Mouse (Mus musculus): Measurements from ENCODE around the gene Nolc1. TPM values are rescaled to one million over a fixed set of nuclear protein-coding genes. Genes with fewer than 3 reads are reported as not detected.

Gene Nolc1
- polyA plus RNA-seq, 1 experiment from 2014 or later, result 53.8 TPM

GRCm38 (mm10) chr19:46103437-46104186 lies 27.9 kb downstream of the Nolc1 start:
- Histone ChIP-seq H3K36me3 (ENCODE audit: control insufficient read depth, insufficient read depth) (no peaks in the 10 kb centered on the region), H3K9me3 (replicated peaks; ENCODE audit: control insufficient read depth, low read length) (peaks cover 3% of the 10 kb centered on the region), H3K4me3 (ENCODE audit: low read length) (no peak overlapping the region), H3K9ac (ENCODE audit: low read length) (no peak overlapping the region), H3K27ac (ENCODE audit: low read length) (no peak overlapping the region), H3K4me1 (ENCODE audit: control insufficient read depth, insufficient read depth, low read length) (no peaks in the 10 kb centered on the region), H3K27me3 (ENCODE audit: control insufficient read depth, insufficient read depth, low read length) (no peaks in the 10 kb centered on the region), H3K4me2 (ENCODE audit: low read depth, low read length) (no peak overlapping the region)
- WGBS, result 67% methylated on average over 6 of the region's 6 CpGs
- no peak for ATAC-seq (replicated peaks; ENCODE audit: extremely low read depth, insufficient read depth, low FRiP score)

- H3K9ac ChIP-seq (ENCODE audit: low read length), result no peak overlapping the region
- H3K27ac ChIP-seq (ENCODE audit: low read length), result no peak overlapping the region
- no peaks in the 10 kb centered on the region for H3K4me1 ChIP-seq (ENCODE audit: control insufficient read depth, insufficient read depth, low read length)
- H3K4me2 ChIP-seq (ENCODE audit: low read depth, low read length), result no peak overlapping the region
- H3K4me3 ChIP-seq (ENCODE audit: low read length), result no peak overlapping the region
- H3K27me3 ChIP-seq (ENCODE audit: control insufficient read depth, insufficient read depth, low read length), result no peaks in the 10 kb centered on the region
- peaks cover 3% of the 10 kb centered on the region for H3K9me3 ChIP-seq (replicated peaks; ENCODE audit: control insufficient read depth, low read length)
- H3K36me3 ChIP-seq (ENCODE audit: control insufficient read depth, insufficient read depth), result no peaks in the 10 kb centered on the region
- 71% methylated on average over 2 of the region's 2 CpGs for WGBS
- ATAC-seq (replicated peaks; ENCODE audit: extremely low read depth, insufficient read depth, low FRiP score), result no peak
Measured at GRCm38 (mm10) chr19:46104187-46104557, 28.5 kb downstream of the Nolc1 start.

DNA sequence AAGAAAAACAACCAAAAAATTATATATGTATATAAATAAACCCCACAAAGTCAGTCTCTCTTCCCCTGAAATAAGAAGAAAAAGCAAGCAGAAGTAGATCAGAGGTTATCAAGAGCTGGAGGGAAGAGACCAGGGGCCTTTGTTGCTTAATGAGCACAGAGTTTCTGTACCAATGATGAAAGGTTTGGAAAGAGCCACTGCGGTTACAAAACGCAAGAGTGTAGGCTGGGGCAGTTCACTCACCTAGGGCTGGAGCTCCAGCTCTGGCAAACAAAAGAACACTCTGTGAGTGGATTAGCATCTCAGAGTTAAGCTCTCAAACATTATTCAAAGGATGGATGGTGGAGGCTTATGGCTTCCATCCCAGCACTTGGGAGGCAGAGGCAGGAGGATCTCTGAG lies 34.6 kb downstream of the Nolc1 start:
- Histone ChIP-seq H3K27me3 (ENCODE audit: control insufficient read depth, insufficient read depth, low read length) (no peaks in the 10 kb centered on the region), H3K9ac (ENCODE audit: low read length) (no peak overlapping the region), H3K9me3 (replicated peaks; ENCODE audit: control insufficient read depth, low read length) (no peaks in the 10 kb centered on the region), H3K4me1 (ENCODE audit: control insufficient read depth, insufficient read depth, low read length) (no peaks in the 10 kb centered on the region), H3K4me2 (ENCODE audit: low read depth, low read length) (no peak overlapping the region), H3K27ac (ENCODE audit: low read length) (no peak overlapping the region), H3K36me3 (ENCODE audit: control insufficient read depth, insufficient read depth) (no peaks in the 10 kb centered on the region), H3K4me3 (ENCODE audit: low read length) (no peak overlapping the region)
- 80% methylated on average over 2 of the region's 2 CpGs for WGBS
- no peak for ATAC-seq (replicated peaks; ENCODE audit: extremely low read depth, insufficient read depth, low FRiP score)

- no peak overlapping the region for H3K27ac ChIP-seq (ENCODE audit: low read length)
- H3K4me2 ChIP-seq (ENCODE audit: low read depth, low read length), result no peak overlapping the region
- no peak overlapping the region for H3K4me3 ChIP-seq (ENCODE audit: low read length)
- no peak for ATAC-seq (replicated peaks; ENCODE audit: extremely low read depth, insufficient read depth, low FRiP score)
- H3K9me3 ChIP-seq (replicated peaks; ENCODE audit: control insufficient read depth, low read length), result no peaks in the 10 kb centered on the region
- no peaks in the 10 kb centered on the region for H3K27me3 ChIP-seq (ENCODE audit: control insufficient read depth, insufficient read depth, low read length)
- 80% methylated on average over 5 of the region's 5 CpGs for WGBS
- H3K36me3 ChIP-seq (ENCODE audit: control insufficient read depth, insufficient read depth), result no peaks in the 10 kb centered on the region
- H3K4me1 ChIP-seq (ENCODE audit: control insufficient read depth, insufficient read depth, low read length), result no peaks in the 10 kb centered on the region
- no peak overlapping the region for H3K9ac ChIP-seq (ENCODE audit: low read length)
Measured at GRCm38 (mm10) chr19:46110781-46111180, 35.1 kb downstream of the Nolc1 start.

DNA sequence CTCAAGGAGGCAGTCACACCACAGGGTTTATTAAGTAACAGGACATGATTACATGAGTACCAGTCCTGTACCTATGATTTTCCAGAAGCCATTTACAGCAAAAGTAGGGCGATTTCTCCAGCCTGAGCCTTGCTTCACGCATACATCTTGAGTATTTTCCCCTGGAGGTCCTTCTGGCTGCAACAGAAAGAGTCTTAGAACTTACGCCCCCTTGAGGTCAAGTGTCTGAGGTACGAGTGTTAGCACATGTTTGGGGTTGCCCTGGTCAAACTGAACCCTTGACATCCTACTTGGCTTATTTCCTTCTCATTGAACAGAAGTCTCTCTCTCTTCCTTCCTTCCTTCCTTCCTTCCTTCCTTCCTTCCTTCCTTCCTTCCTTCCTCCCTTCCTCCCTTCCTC lies 39.0 kb downstream of the Nolc1 start:
- no peaks in the 10 kb centered on the region for H3K9me3 ChIP-seq (replicated peaks; ENCODE audit: control insufficient read depth, low read length)
- no peak overlapping the region for H3K4me3 ChIP-seq (ENCODE audit: low read length)
- ATAC-seq (replicated peaks; ENCODE audit: extremely low read depth, insufficient read depth, low FRiP score), result no peak
- no peak overlapping the region for H3K4me2 ChIP-seq (ENCODE audit: low read depth, low read length)
- 43% methylated on average over 4 of the region's 4 CpGs for WGBS
- no peak overlapping the region for H3K9ac ChIP-seq (ENCODE audit: low read length)
- H3K27me3 ChIP-seq (ENCODE audit: control insufficient read depth, insufficient read depth, low read length), result no peaks in the 10 kb centered on the region
- H3K36me3 ChIP-seq (ENCODE audit: control insufficient read depth, insufficient read depth), result no peaks in the 10 kb centered on the region
- no peak overlapping the region for H3K27ac ChIP-seq (ENCODE audit: low read length)
- no peaks in the 10 kb centered on the region for H3K4me1 ChIP-seq (ENCODE audit: control insufficient read depth, insufficient read depth, low read length)

- H3K9ac ChIP-seq (ENCODE audit: low read length), result no peak overlapping the region
- no peaks in the 10 kb centered on the region for H3K9me3 ChIP-seq (replicated peaks; ENCODE audit: control insufficient read depth, low read length)
- no peak overlapping the region for H3K4me3 ChIP-seq (ENCODE audit: low read length)
- no peaks in the 10 kb centered on the region for H3K36me3 ChIP-seq (ENCODE audit: control insufficient read depth, insufficient read depth)
- H3K27ac ChIP-seq (ENCODE audit: low read length), result no peak overlapping the region
- no peak overlapping the region for H3K4me2 ChIP-seq (ENCODE audit: low read depth, low read length)
- H3K27me3 ChIP-seq (ENCODE audit: control insufficient read depth, insufficient read depth, low read length), result no peaks in the 10 kb centered on the region; the same call in 1 of the 2 replicates
- no peaks in the 10 kb centered on the region for H3K4me1 ChIP-seq (ENCODE audit: control insufficient read depth, insufficient read depth, low read length)
- ATAC-seq (replicated peaks; ENCODE audit: extremely low read depth, insufficient read depth, low FRiP score), result no peak
- 82% methylated on average over 3 of the region's 3 CpGs for WGBS
Measured at GRCm38 (mm10) chr19:46119458-46119857, 43.8 kb downstream of the Nolc1 start.

DNA sequence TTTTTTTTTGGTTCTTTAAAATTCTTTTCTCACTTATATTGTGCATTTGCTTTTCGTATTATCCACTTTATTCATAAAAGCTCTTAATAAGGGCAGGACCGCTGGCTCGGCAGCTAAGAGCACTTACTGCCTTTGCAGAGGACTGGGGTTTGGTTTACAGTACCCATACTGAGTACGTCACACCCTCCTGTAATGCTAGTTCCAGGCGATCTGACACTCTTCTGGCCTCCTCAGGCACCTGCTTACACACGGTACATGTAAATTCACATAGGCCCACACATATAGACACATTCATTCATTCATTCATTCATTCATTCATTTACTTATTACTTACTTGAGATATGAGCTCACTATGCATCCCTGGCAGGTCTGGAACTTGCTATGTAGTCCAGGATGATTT lies 45.2 kb downstream of the Nolc1 start:
- WGBS, result 66% methylated on average over 6 of the region's 6 CpGs
- Histone ChIP-seq H3K9ac (ENCODE audit: low read length) (no peak overlapping the region), H3K4me2 (ENCODE audit: low read depth, low read length) (no peak overlapping the region), H3K36me3 (ENCODE audit: control insufficient read depth, insufficient read depth) (no peaks in the 10 kb centered on the region), H3K27me3 (ENCODE audit: control insufficient read depth, insufficient read depth, low read length) (no peaks in the 10 kb centered on the region; the same call in 1 of the 2 replicates), H3K27ac (ENCODE audit: low read length) (no peak overlapping the region), H3K9me3 (replicated peaks; ENCODE audit: control insufficient read depth, low read length) (no peaks in the 10 kb centered on the region), H3K4me3 (ENCODE audit: low read length) (no peak overlapping the region), H3K4me1 (ENCODE audit: control insufficient read depth, insufficient read depth, low read length) (no peaks in the 10 kb centered on the region)
- ATAC-seq (replicated peaks; ENCODE audit: extremely low read depth, insufficient read depth, low FRiP score), result no peak

GRCm38 (mm10) chr19:46123876-46124275 lies 48.2 kb downstream of the Nolc1 start:
- H3K9me3 ChIP-seq (replicated peaks; ENCODE audit: control insufficient read depth, low read length), result no peaks in the 10 kb centered on the region
- no peak overlapping the region for H3K27ac ChIP-seq (ENCODE audit: low read length)
- H3K4me3 ChIP-seq (ENCODE audit: low read length), result no peak overlapping the region
- peaks cover 2% of the 10 kb centered on the region; the same call in 1 of the 2 replicates for H3K27me3 ChIP-seq (ENCODE audit: control insufficient read depth, insufficient read depth, low read length)
- H3K9ac ChIP-seq (ENCODE audit: low read length), result no peak overlapping the region
- 80% methylated on average over 3 of the region's 3 CpGs for WGBS
- no peak for ATAC-seq (replicated peaks; ENCODE audit: extremely low read depth, insufficient read depth, low FRiP score)
- no peak overlapping the region for H3K4me2 ChIP-seq (ENCODE audit: low read depth, low read length)
- no peaks in the 10 kb centered on the region for H3K4me1 ChIP-seq (ENCODE audit: control insufficient read depth, insufficient read depth, low read length)
- no peaks in the 10 kb centered on the region for H3K36me3 ChIP-seq (ENCODE audit: control insufficient read depth, insufficient read depth)

- no peak overlapping the region for H3K9ac ChIP-seq (ENCODE audit: low read length)
- H3K4me1 ChIP-seq (ENCODE audit: control insufficient read depth, insufficient read depth, low read length), result no peaks in the 10 kb centered on the region
- ATAC-seq (replicated peaks; ENCODE audit: extremely low read depth, insufficient read depth, low FRiP score), result no peak
- H3K9me3 ChIP-seq (replicated peaks; ENCODE audit: control insufficient read depth, low read length), result no peaks in the 10 kb centered on the region
- no peak overlapping the region for H3K4me3 ChIP-seq (ENCODE audit: low read length)
- no peak overlapping the region for H3K27ac ChIP-seq (ENCODE audit: low read length)
- no peaks in the 10 kb centered on the region for H3K36me3 ChIP-seq (ENCODE audit: control insufficient read depth, insufficient read depth)
- peaks cover 2% of the 10 kb centered on the region; the same call in 1 of the 2 replicates for H3K27me3 ChIP-seq (ENCODE audit: control insufficient read depth, insufficient read depth, low read length)
- no peak overlapping the region for H3K4me2 ChIP-seq (ENCODE audit: low read depth, low read length)
Measured at GRCm38 (mm10) chr19:46124651-46125050, 49.0 kb downstream of the Nolc1 start.

Data from heart, embryonic 16.5 days (tissue).